18 mouse cellular contexts compared by ENCODE assay signal in genomic region chrX:6482268-6482667, GRCm38 (mm10).
DNase-seq lines count a peak whose midpoint lies in the region; ATAC-seq and TF ChIP-seq lines count a peak whose summit lies in the region.
"Had no signal": no experiment of that assay in that cellular context is flagged by ENCODE, and none has a peak within 500 bp of the region (broad histone marks: within the 10 kb centered on the region; RNA-seq: fewer than 3 reads in every experiment).

No protein-coding gene starts in this region.

- no peaks in the 10 kb centered on the region for H3K9me3 ChIP-seq in intestine, postnatal 0 days (ENCODE audit: control insufficient read depth)
- no peaks in the 10 kb centered on the region for H3K9me3 ChIP-seq in intestine, embryonic 15.5 days
- H3K9me3 ChIP-seq: heart, embryonic 10.5 days; midbrain, embryonic 12.5 days had no signal

- H3K4me2 ChIP-seq in intestine, postnatal 0 days (replicated peaks; ENCODE audit: low read depth) = no peak overlapping the region
- no peak overlapping the region for H3K4me2 ChIP-seq in intestine, embryonic 15.5 days (replicated peaks)
- H3K4me2 ChIP-seq: hindbrain, embryonic 14.5 days; liver, embryonic 11.5 days; midbrain, embryonic 12.5 days had no signal

- no peak overlapping the region for H3K4me3 ChIP-seq in intestine, postnatal 0 days (ENCODE audit: low read depth, low read length)
- H3K4me3 ChIP-seq in intestine, embryonic 15.5 days (replicated peaks) = no peak overlapping the region
- no peak overlapping the region for H3K4me3 ChIP-seq in cortical plate, adult 2 months (ENCODE audit: insufficient read depth, low read length)
- H3K4me3 ChIP-seq: erythroblast, embryonic 14.5 days; heart, embryonic 10.5 days; midbrain, embryonic 12.5 days had no signal

- ATAC-seq in intestine, postnatal 0 days = no peak
- ATAC-seq in intestine, embryonic 15.5 days = no peak
- ATAC-seq: forebrain, embryonic 14.5 days had no signal

- 0 out of 2 replicates have a peak, but pooled peaks have one; percentile 20 for TF ChIP-seq CTCF in intestine, postnatal 0 days (IDR thresholded peaks at IDR 0.05; ENCODE audit: low read depth)
- peak; percentile 10; the same call in 1 of the 2 replicates for TF ChIP-seq CTCF in cortical plate, adult 2 months (IDR thresholded peaks at IDR 0.05; ENCODE audit: extremely low read depth, insufficient read depth, low read length)

- H3K27ac ChIP-seq in intestine, postnatal 0 days (ENCODE audit: low read depth, low read length) = no peak overlapping the region
- H3K27ac ChIP-seq in intestine, embryonic 15.5 days = no peak overlapping the region
- H3K27ac ChIP-seq in cortical plate, adult 2 months (ENCODE audit: insufficient read depth, low read length) = no peak overlapping the region
- H3K27ac ChIP-seq: heart, embryonic 10.5 days; hindbrain, embryonic 14.5 days; midbrain, embryonic 12.5 days had no signal

- H3K4me1 ChIP-seq in intestine, postnatal 0 days (replicated peaks; ENCODE audit: control insufficient read depth, insufficient read depth, low read length) = no peaks in the 10 kb centered on the region
- H3K4me1 ChIP-seq in intestine, embryonic 15.5 days (replicated peaks) = no peaks in the 10 kb centered on the region
- no peaks in the 10 kb centered on the region for H3K4me1 ChIP-seq in cortical plate, adult 2 months (ENCODE audit: control insufficient read depth, insufficient read depth, low read length)
- H3K4me1 ChIP-seq: heart, embryonic 10.5 days; midbrain, embryonic 12.5 days had no signal

- H3K9ac ChIP-seq in intestine, postnatal 0 days (ENCODE audit: low read depth, low read length) = no peak overlapping the region
- no peak overlapping the region for H3K9ac ChIP-seq in intestine, embryonic 15.5 days
- H3K9ac ChIP-seq: hindbrain, embryonic 14.5 days; midbrain, embryonic 12.5 days had no signal

- H3K27me3 ChIP-seq in intestine, postnatal 0 days (replicated peaks; ENCODE audit: control insufficient read depth, insufficient read depth, low read length) = no peaks in the 10 kb centered on the region
- H3K27me3 ChIP-seq in intestine, embryonic 15.5 days (replicated peaks) = no peaks in the 10 kb centered on the region
- H3K27me3 ChIP-seq: midbrain, embryonic 12.5 days had no signal

- no peak for TF ChIP-seq POLR2A in cortical plate, adult 2 months (IDR thresholded peaks at IDR 0.05; ENCODE audit: extremely low read depth, insufficient read depth, low read length)

- H3K36me3 ChIP-seq in intestine, postnatal 0 days (ENCODE audit: control insufficient read depth, insufficient read depth) = no peaks in the 10 kb centered on the region
- H3K36me3 ChIP-seq in intestine, embryonic 15.5 days = no peaks in the 10 kb centered on the region
- H3K36me3 ChIP-seq: heart, embryonic 10.5 days; midbrain, embryonic 12.5 days had no signal

- WGBS in intestine, postnatal 0 days = 76% methylated on average over 4 of the region's 4 CpGs
- WGBS in intestine, embryonic 15.5 days = 83% methylated on average over 4 of the region's 4 CpGs

- peak; percentile 8 to 13 for DNase-seq in cerebellum, postnatal 10 days
- no peak for DNase-seq in cerebellum, adult 8-10 months
- peak; percentile 16 for DNase-seq in lung, postnatal 36 days
- DNase-seq in lung, postnatal 14 days = no peak
- DNase-seq in neural tube, embryonic 10.5 days (ENCODE audit: extremely low spot score, low spot score) = no peak
- DNase-seq: adrenal gland, adult 8-10 months; cerebellum, adult 11-12 months; gastrocnemius, postnatal 36 days; kidney, adult 11 months had no signal

Comparison
In these comparisons a context has a peak if more than half of its experiments do, and no peak if none do; other contexts are left out.
1. DNase-seq: peak in cerebellum, postnatal 10 days (2 of 2) and lung, postnatal 36 days (single experiment); none in cerebellum, adult 8-10 months (single experiment), lung, postnatal 14 days (single experiment) and neural tube, embryonic 10.5 days (single experiment).